Mouse (Mus musculus): ENCODE results near the gene Pik3ap1. TPM values are rescaled to one million over a fixed set of nuclear protein-coding genes. Genes with fewer than 3 reads are reported as not detected.

Gene Pik3ap1
- polyA plus RNA-seq, 1 experiment = 4.0 TPM

DNA sequence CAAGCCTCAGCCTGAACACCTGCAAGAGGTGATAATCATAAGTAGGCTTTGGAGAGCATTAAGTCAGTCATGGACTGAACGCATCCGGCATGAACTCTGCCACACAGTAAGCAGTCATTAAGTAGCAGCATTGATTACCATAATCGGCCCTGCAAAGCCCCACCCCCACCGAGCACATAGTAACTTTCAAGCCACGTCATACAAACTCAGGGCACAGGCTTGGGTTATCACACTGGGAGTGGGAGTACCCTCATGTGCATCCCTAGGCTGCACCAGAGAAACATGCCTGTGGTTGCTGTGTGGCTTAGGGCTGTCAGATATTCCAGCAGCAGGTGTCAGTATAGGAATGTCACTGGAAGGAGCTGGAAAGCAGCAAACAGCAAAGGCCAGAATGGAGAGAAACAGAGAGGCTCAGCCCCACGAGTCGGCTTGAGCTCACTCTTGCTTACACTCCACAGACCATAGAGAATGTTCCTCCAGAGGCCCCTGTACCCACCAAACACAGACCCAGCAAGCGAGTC lies 105.1 kb downstream of the Pik3ap1 start:
- no peak for DNase-seq (ENCODE audit: low spot score)

DNA sequence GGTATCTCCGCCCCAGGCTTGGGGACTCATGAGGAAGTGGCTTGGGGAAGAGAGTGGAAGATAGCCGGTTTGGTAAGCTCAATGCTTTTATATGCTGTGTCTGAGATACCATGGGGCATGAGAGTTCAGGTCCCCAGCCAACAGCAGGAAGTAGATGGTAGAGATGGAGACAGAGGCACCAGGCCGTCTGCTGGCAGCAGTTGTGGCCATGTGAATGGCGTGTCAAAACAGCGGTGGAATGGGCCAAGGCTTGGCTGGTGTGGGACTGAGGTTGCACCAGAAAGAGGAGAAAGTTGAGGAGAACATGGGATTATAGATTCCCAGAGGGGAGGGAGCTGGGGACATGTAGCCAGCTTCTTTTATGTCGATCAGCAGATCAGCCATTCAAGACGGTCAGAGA lies 106.3 kb downstream of the Pik3ap1 start:
- DNase-seq (ENCODE audit: low spot score) = no peak

DNA sequence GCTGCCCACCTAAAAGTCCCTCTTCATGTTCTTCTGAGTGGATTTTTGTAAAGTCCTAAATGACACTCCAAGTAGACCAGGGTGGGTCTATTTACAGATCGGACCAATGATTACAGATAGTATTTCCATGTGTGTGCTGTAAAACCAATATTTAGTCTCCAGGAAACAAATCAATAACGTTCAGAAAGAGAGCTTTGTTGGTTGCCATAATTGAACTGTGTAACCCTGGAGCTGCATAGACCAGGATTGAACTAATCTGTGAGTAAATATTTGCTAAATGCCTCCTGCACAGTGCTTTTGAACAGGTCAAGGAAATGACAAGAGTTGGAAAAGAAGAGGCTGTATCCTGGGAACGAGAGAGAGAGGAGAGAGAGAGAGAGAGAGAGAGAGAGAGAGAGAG lies 109.3 kb downstream of the Pik3ap1 start:
- DNase-seq (ENCODE audit: low spot score) = no peak

DNA sequence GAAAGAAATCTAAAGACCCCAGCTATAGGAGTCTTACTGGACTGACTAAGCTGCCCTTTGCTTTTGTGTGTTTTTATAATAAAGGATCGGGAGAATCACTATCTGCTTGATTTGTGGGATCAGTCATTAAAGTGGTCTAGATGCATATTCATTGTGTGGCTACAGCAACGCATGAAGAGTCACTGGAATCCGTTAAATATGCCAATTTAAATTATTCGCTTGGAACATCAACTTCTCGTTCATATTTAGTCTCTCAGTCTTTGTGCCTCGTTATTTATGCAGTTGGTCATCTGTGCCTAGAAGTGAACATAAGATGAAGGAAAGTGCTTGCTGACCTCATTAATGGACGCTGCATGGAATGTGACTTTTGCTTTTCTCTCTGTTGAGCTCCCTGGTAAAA lies 114.0 kb downstream of the Pik3ap1 start:
- no peak for DNase-seq (ENCODE audit: low spot score)

DNA sequence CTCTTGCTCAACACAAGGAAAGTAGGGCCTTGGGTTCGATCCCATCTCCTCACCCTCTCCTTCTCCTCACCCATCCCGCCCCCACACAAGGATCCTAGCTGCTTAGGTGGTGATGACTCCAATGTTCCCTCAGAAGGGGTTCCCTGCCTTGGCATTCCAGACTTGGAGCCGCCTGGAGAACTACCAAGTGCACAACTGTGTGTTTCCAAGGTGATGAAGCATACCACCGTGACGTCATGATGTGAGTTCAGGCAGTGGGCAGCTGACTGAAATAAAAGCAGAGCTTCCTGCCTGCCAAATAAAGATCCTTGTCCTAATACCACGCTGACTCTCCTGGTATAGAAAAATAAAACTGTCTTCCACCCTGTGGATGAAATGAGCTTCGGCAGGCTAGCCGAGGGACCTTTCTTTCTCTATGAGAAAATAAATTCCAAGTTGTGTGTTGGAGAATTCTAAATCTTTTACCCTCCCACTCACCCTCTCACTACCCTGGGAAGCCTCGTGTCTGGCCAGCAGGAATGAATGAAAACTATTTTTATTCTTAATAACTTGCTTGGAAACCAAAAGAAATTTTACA lies 114.7 kb downstream of the Pik3ap1 start:
- no peak for DNase-seq (ENCODE audit: low spot score)

DNA sequence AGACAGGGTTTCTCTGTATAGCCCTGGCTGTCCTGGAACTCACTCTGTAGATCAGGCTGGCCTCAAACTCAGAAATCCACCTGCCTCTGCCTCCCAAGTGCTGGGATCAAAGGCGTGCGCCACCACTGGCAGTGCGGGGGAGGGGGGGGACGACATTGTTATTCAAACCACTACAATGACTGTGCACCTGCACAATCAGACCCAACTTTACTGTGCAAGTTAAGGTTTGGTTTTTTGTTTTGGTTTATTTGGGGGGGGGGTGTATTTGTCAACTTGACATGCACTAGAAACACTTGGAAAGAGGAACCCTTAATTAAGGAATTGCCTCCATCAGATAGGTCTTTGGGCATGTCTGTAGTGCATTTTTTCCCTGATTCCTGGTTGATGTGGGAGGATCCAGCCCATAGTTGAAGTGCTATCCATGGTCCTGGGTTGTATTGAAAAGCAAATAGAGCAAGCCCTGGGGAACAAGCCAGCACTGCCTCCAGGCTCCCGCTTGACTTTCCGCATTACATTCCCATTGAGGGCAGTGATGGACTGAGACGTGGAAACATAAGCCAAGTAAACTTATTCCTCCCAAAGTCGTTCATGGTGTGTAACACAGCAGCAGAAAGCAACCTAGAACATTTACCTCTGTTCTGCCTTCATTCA lies 118.5 kb downstream of the Pik3ap1 start:
- DNase-seq (ENCODE audit: low spot score) = no peak

DNA sequence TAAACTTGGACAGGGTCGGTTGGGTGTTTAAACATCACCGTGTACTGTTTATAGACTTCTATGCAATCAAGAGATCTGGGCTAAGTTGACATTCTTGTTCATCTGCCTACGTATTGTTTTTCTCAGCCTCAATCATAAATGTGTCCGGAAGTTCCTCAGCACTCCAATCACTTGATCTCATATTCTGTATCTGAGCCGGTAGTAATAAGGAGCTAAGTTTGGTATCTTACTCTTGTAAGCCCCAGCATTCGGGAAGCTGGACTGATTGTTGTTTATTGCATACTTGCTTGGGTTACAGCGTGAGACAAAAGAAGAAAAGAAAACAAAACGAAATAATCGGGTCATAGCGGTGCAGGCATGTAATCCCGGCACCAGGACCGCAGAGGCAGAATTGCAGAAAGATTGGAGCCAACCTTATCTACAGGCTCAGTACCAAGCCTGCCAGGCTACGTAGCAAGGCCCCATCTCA lies 120.5 kb downstream of the Pik3ap1 start:
- no peak for DNase-seq (ENCODE audit: low spot score)

DNA sequence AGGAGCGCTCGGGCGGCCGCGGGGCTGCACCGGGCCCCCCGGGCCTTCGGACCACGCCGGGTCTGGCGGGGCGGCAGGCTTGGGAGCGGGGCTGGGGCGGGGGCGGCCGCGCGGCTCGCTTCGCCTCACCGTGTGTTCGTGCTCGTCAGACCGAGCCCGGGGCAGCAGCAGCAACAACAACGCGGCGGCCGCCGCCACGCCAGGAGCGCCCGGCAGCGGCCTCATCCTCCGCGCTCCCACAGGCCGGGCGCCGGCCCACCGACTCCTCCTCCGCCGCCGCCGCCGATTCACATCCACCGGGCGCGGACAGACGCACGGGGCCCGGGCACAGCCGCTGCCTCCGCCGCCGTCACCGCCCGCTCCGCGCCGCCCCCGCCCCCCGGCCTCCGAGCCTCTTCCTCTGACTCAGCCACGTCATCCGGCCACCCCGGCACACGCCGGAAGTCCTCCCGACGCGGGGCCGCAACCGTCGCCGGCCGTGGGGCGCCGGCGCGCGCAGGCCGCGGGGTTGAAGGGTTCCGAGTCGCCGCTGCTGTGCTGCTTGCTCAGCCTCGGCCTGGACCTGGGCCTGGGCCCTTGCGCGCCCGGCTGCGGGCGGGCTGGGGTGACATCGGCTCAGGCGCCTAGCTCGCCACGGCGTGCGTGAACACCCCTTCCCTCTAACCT lies 121.1 kb downstream of the Pik3ap1 start, which contains the start of gene Tm9sf3:
TSS of gene Tm9sf3 (minus strand) at position 368 of the 666 bp plus-strand sequence.
- peak; percentile 82 for DNase-seq (ENCODE audit: low spot score)

DNA sequence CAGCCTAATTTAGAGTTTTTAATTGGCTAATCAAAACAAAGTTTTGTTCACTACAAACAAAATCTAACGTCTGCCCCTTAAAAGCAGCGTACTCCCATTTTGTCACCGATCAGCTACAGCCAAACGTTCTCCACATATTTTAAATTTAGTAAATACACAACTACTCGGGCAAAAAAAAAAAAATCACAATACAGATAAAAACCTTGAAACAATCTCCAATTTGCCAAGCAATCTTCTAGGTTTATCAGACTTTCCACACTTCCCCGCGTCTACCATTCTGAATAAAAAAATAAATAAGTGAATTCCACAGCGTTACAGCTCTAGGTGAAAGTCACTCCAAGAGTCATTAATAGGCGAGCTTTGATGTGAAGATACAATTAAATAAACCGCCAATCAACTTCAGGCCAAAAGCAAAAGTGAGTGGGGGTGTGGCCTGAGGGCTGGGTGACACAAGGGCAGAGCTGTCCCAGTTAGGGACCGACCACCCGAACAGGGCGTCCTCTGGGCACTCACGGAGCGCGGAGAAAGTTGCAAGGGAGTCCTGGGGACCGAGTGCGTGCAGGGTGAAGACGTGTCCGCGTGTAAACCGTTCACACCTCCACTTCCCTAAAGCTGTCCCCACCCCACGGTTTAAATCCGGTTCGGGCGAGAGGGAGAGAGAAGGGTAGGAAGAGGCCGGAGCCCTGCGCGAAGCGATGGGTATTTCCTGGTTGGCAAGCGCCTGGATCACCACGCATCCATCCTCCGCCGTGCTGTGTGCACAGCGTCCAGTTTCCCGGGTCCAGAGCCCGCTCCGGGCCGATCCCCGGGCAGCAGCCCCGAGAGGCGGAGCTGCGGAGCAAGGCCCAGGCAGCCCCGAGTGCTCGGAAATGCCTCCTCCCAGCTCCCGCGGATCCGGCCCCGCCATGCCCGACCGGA lies 121.9 kb downstream of the Pik3ap1 start:
- DNase-seq (ENCODE audit: low spot score) = peak; percentile 74

DNA sequence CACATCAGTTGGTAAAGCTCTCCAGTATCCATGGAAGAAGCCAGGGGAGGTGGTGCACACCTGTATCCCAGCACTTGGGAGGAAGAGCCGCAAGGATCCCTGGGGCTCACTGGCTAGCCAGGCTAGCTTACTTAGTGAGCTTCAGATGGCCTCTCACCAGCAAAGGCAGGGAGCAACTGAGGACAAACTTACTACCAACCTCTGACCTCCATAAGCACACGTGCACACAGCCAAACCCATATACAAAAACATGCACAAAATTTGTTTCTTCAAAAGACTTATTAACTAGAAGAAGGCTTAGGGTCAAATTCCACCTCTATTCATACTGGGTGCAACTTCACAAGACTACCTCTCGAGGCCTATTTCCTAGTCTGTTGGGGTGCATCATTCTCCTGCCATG lies 124.2 kb downstream of the Pik3ap1 start:
- no peak for DNase-seq (ENCODE audit: low spot score)

DNA sequence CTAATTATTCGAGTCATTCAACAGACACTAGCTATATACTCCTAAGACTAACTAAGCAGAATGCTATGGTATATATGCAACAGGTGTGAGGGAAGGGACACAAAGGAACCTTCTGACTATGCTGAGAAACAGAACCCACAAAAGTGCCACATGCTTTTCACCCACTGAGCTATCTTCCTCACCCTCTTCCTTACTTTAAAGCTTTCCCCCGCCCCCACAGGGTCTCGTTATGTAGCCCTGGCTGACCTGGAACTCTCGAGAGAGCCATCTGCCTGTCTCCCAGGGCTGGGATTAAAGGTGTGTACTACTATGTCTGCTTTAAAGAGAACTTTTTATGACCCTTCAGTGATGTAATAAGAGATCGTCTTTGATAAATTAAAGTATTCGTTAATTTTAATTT lies 125.6 kb downstream of the Pik3ap1 start:
- DNase-seq (ENCODE audit: low spot score) = no peak

DNA sequence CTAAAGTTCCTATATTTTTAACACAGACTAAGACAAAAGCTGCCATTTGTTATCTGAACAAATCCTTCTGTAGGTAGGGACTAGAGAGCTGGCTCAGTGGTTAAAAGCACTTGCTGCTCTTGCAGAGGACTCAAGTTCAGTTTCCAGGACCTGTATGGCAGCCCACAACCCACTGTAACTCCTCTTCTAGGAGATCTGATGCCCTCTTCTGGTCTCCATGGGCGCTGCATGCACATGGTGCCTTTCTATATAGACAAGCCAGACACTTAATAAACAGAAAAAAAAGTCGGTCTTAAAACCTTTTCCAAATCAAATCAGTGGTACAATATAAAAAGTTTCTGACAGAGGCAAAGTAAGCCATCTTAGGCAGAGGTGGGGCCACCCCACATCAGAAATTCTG lies 126.2 kb downstream of the Pik3ap1 start:
- DNase-seq (ENCODE audit: low spot score) = no peak

DNA sequence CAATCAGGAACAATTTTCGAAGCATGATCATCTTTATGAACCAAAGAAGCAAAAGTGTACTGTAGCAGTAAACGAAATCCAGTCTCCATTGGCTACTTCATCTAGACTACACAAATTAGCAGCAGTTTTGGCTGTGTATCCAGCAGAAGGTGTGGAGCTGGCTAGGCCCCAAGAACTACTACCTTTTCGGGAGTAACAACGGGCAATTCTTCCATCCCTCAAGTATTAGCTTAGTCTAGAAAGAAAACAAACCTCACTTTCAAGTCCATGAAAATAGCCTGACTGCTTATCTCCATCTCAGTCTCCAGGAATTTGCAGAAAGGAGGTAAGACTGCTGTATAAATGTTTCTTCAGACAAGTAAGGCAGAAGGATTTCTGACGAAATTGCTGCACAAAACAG lies 130.3 kb downstream of the Pik3ap1 start:
- no peak for DNase-seq (ENCODE audit: low spot score)

DNA sequence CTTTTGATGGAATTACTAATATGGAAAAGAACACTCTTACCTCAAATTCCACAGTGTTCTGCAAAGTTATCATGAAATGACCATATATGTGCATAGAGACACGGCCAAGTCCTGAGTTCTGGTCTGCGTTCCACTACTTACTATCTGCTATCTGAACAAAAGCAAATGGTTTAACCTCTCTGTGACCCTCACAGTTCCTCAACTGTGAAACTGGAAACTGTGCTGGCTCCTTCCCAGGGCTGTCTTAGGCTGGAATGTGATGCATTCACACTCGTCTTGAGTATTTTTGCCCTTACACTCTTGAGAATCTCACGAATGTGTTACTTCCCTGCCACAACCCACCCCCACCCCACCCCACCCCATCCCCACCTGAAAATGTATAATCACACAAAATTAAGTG lies 135.9 kb downstream of the Pik3ap1 start:
- no peak for DNase-seq (ENCODE audit: low spot score)

DNA sequence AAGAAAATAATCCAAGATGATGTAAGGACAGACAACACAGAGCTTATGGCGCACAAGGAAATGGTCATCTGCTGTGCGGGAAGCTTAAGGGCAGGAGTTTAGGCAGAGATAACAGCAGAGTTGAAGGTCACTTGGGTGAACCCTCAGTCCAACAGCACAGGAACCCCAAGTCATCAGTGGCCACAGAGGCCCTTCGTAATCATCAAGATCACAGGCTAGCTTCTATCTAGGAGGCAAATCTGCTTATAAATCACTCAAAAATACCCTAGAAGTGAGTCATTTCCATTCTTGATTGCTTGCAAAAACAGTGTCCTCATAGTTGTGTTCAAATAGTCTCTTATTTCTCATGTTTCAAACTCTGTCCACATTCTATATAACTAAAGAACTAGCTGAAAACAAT lies 136.6 kb downstream of the Pik3ap1 start:
- DNase-seq (ENCODE audit: low spot score) = no peak

DNA sequence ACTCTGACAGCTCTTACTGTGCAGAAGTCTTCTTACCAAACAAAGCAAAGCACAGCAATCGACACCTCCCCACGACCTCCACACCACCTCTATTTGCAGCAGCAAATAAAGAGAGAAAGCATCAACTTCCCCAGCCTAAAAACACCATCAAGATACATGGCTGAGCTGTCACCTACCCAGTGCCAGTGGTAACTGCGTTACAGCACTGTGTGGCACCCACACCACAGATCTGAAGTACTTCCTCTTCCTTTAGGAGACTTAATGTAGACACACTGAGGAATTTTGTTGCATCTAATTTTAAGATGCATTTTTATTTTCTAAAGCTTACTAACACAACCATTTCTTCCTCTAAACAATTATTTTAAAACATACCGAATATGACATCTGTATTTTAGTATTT lies 138.6 kb downstream of the Pik3ap1 start:
- DNase-seq (ENCODE audit: low spot score) = no peak

DNA sequence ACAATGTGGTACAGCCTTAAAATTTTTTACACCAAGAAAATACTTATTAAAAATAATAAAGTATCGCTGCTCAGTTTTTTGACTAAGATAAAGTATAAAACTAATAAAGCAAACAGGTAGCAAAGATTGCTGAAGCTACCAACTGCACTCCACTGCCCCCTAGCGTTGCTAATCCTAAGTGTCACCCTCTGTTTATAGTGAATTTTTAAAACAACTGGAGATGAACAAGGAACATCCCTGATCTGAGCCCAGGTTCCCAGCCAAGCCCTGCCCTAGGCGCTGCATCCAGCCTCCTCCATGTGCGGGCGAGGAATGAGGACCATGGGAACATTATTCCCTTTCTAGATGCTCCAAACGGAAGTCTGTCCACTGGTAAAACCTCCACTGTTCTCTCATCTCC lies 140.3 kb downstream of the Pik3ap1 start:
- DNase-seq (ENCODE audit: low spot score) = no peak

DNA sequence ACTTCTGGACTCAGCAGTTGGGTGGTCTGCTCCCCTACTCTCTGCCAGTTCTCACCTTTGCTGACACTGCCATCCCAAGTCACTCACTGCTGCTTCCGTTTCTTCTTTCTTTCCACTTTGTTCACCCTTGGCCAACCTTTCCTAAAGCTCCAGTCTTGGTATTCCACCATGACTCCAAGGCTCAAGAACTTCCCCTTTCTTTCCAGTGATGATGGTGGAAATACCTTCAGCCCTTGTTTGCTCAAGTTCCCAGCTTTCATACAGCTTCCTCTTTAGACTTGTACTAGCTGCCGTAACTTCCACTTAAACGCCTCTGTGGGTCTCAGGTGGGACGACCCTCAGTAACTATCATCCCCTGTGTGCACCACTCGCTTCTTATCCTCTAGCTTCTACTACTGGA lies 142.9 kb downstream of the Pik3ap1 start:
- no peak for DNase-seq (ENCODE audit: low spot score)

DNA sequence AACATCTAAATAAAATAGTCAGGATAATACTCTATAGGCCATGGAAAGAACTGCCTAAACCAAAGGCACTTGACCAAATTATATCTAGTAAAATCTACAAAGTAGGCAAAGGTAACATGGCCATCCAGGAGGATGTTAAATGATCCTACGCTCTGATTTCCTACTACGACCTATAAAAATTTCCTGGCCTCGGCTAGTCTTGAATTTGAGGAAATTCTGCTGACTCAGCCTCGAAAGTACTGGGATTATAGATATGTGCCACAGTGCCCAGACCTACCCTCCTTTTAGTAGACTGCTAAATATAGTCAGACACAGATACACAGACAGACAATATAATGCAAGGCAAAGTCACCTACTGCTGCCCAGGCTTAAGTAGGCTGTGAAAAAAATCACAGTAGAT lies 151.2 kb downstream of the Pik3ap1 start:
- no peak for DNase-seq (ENCODE audit: low spot score)
